Mouse (Mus musculus) midbrain, embryonic 15.5 days (tissue): Measurements from ENCODE around the gene Serping1. TPM values are rescaled to one million over a fixed set of nuclear protein-coding genes. Genes with fewer than 3 reads are reported as not detected.
A peak's percentile ranks its signal among the peaks of the same experiment; 100 is the strongest.

Experiments
- ATAC-seq: fragments of 200-750 bp; cut with Nextera tagmentation; replicated peaks from 2 replicates; pipeline ENCODE4 v1.8.0; 2017; ENCODE audit warnings: moderate TSS enrichment
- H3K27ac ChIP-seq: fragments of 300-500 bp; sonication (generic); 2 replicates; pipeline ENCODE4 v1.5.1; 2015; ENCODE audit warnings: mild to moderate bottlenecking, inconsistent platforms
- H3K27me3 ChIP-seq: fragments of 300-500 bp; sonication (generic); replicated peaks from 2 replicates; pipeline ENCODE4 v1.6.1; 2015; ENCODE audit warnings: inconsistent platforms
- H3K36me3 ChIP-seq: fragments of 300-500 bp; sonication (generic); replicated peaks from 2 replicates; pipeline ENCODE4 v1.6.1; 2015; ENCODE audit warnings: inconsistent platforms
- H3K4me1 ChIP-seq: fragments of 300-500 bp; sonication (generic); 2 replicates; pipeline ENCODE4 v1.6.1; 2015; ENCODE audit warnings: inconsistent platforms
- H3K4me2 ChIP-seq: fragments of 300-500 bp; sonication (generic); 2 replicates; pipeline ENCODE4 v1.6.1; 2015; ENCODE audit warnings: inconsistent platforms, mild to moderate bottlenecking, moderate library complexity
- H3K4me3 ChIP-seq: fragments of 300-500 bp; sonication (generic); 2 replicates; pipeline ENCODE4 v1.5.1; 2015; ENCODE audit warnings: mild to moderate bottlenecking, inconsistent platforms
- H3K9ac ChIP-seq: fragments of 300-500 bp; sonication (generic); 2 replicates; pipeline ENCODE4 v1.6.1; 2015; ENCODE audit warnings: mild to moderate bottlenecking, inconsistent platforms
- H3K9me3 ChIP-seq: fragments of 300-500 bp; sonication (generic); 2 replicates; pipeline ENCODE4 v1.6.1; 2016; ENCODE audit warnings: inconsistent platforms
- WGBS: fragments of 180-500 bp; shearing (Covaris S2); methylation state at CpG from one replicate; pipeline ENCODE4 v1.1.7; 2015; ENCODE audit warnings: mixed read lengths; 5-methylcytosine and 5-hydroxymethylcytosine counted together
- polyA plus RNA-seq: library from polyadenylated mRNA; unstranded; fragments of >200 nt; fragmentation: Nextera tagmentation; extraction: Ambion mirVana; gene quantifications from 2 replicates; pipeline ENCODE4 v1.2.1, GENCODE M21; 2015

The Serping1 gene
- polyA plus RNA-seq, 1 experiment from 2014 or later = 32.9 TPM

DNA sequence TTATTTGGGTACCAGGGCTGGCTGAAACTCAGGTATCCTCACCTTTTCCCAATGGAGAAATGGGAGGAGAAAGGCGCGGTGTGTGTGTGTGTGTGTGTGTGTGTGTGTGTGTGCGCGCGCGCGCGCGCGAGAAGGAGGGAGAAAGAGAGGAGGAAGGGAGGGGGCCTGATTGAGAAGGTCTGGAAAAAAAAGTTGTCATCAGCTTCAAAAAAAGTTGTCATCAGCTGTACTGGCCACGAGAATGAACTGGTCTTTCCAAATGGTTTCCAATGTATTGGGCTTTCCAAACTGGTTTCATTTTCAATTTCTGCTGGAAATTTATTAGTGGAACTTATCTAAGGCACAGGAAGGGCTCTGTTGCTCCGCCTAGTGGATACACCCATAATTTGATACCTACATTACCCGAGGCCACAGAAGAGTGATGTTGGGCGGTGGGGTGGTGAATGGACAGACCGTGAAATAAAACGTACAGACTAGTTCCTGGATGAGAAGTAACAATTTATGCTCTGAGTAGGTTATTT, 23.9 kb upstream of the Serping1 start:
- Histone ChIP-seq H3K27ac (peak overlapping the region; percentile 50; the same call in 1 of the 2 replicates), H3K9ac (peak overlapping the region; percentile 55), H3K4me1 (peaks cover 11% of the 10 kb centered on the region), H3K4me3 (peak overlapping the region; percentile 48), H3K27me3 (no peaks in the 10 kb centered on the region), H3K36me3 (no peaks in the 10 kb centered on the region), H3K9me3 (no peaks in the 10 kb centered on the region), H3K4me2 (peak overlapping the region; percentile 98)
- peak; percentile 68 for ATAC-seq
- WGBS = 0% methylated on average over 16 of the region's 16 CpGs

- peak within 1 kb of the TSS; percentile 98 for H3K4me2 ChIP-seq
- H3K36me3 ChIP-seq = no peaks in the 10 kb centered on the region
- no peaks in the 10 kb centered on the region for H3K9me3 ChIP-seq
- peak within 1 kb of the TSS; percentile 48 for H3K4me3 ChIP-seq
- peak within 1 kb of the TSS; percentile 50; the same call in 1 of the 2 replicates for H3K27ac ChIP-seq
- H3K9ac ChIP-seq = peak within 1 kb of the TSS; percentile 55
- peak; percentile 80 for ATAC-seq
- peaks cover 11% of the 10 kb centered on the region for H3K4me1 ChIP-seq
- H3K27me3 ChIP-seq = no peaks in the 10 kb centered on the region
- WGBS = under 1% methylated on average over 21 of the region's 21 CpGs
Measured at GRCm38 (mm10) chr2:84798493-84798921, 23.3 kb upstream of the Serping1 start, which contains the start of gene Ube2l6. Gene Ube2l6, plus strand, starts transcription at chr2:84798828.

DNA sequence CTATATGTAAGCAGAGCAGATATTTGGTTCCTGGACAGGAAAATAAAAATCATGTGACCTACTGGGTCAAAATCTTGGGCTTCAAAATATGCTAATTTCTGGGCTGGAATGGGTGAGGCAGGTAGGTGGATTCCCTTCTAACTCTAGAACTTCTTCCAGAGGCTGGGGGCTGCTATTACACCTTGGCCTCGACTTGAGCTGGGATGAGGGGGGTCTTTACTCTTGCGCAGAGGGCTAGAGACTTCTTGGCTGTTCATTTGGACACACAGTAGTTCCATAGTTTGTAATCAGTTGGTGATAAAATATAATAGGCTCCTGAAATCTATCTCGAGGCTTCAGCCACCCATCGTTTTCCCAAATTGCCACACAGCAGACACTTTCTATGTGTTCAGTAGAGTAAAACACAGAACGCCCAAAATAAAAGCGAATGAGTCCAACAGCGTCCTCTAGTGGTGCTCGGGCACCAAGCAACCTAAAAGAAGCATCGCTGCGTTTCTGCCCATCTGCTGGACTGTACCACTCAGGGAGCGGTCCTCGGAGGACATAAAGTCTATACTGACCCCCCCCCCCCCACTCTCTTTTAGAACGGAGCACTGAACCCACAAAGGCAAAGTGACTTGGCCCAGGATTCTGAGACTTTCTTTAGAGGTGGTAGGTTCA, 22.7 kb upstream of the Serping1 start:
- H3K9ac ChIP-seq = peak overlapping the region; percentile 55
- peak overlapping the region; percentile 98 for H3K4me2 ChIP-seq
- H3K4me3 ChIP-seq = peak overlapping the region; percentile 48
- H3K27me3 ChIP-seq = no peaks in the 10 kb centered on the region
- H3K36me3 ChIP-seq = no peaks in the 10 kb centered on the region
- no peaks in the 10 kb centered on the region for H3K9me3 ChIP-seq
- WGBS = 10% methylated on average over 13 of the region's 13 CpGs
- 0 out of 2 replicates have a peak overlapping the region, but pooled peaks have one; percentile 50 for H3K27ac ChIP-seq
- peak; percentile 80 for ATAC-seq
- peaks cover 11% of the 10 kb centered on the region for H3K4me1 ChIP-seq

GRCm38 (mm10) chr2:84793871-84794270, 18.6 kb upstream of the Serping1 start:
- ATAC-seq = no peak
- Histone ChIP-seq H3K4me3 (no peak overlapping the region), H3K4me2 (no peak overlapping the region)

DNA sequence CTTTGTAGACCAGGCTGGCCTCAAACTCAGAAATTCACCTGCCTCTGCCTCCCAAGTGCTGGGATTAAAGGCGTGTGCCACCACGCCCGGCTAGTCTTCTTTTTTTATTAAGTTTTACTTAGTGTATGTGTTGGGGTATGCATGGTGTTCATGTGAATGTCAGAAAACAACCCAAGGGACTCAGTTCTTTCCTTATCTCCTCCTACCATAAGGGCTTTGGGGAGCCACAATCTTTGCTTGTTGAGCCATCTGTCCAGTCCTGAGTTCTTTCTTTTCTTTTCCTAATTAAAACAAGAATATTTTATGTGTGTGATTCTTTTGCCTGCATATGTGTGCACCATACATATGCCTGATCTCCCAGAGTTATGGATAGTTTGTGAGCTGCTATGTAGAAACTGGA, 17.9 kb upstream of the Serping1 start:
- ATAC-seq = no peak
- Histone ChIP-seq H3K4me2 (no peak overlapping the region), H3K27ac (no peak overlapping the region), H3K4me3 (no peak overlapping the region), H3K27me3 (no peaks in the 10 kb centered on the region), H3K9ac (no peak overlapping the region), H3K9me3 (no peaks in the 10 kb centered on the region), H3K4me1 (no peaks in the 10 kb centered on the region; the same call in 1 of the 2 replicates), H3K36me3 (no peaks in the 10 kb centered on the region)
- WGBS = 96% methylated on average over 3 of the region's 3 CpGs

More at GRCm38 (mm10) chr2:84793871-84794270, 18.6 kb upstream of the Serping1 start:
- H3K36me3 ChIP-seq = no peaks in the 10 kb centered on the region
- no peaks in the 10 kb centered on the region for H3K9me3 ChIP-seq
- H3K4me1 ChIP-seq = peaks cover 3% of the 10 kb centered on the region; the same call in 1 of the 2 replicates
- no peaks in the 10 kb centered on the region for H3K27me3 ChIP-seq
- no peak overlapping the region for H3K9ac ChIP-seq
- no peak overlapping the region for H3K27ac ChIP-seq
- WGBS = 94% methylated on average over 3 of the region's 3 CpGs

- WGBS = 91% methylated on average over 3 of the region's 3 CpGs
- no peak overlapping the region for H3K4me2 ChIP-seq
- no peak for ATAC-seq
Measured at GRCm38 (mm10) chr2:84792516-84792915, 17.3 kb upstream of the Serping1 start.

GRCm38 (mm10) chr2:84790418-84790817, 15.2 kb upstream of the Serping1 start:
- H3K27ac ChIP-seq = no peak overlapping the region
- H3K9me3 ChIP-seq = no peaks in the 10 kb centered on the region
- no peaks in the 10 kb centered on the region for H3K36me3 ChIP-seq
- no peak overlapping the region for H3K9ac ChIP-seq
- H3K27me3 ChIP-seq = no peaks in the 10 kb centered on the region
- no peak overlapping the region for H3K4me3 ChIP-seq
- WGBS = 52% methylated on average over 9 of the region's 9 CpGs
- no peaks in the 10 kb centered on the region for H3K4me1 ChIP-seq
- no peak for ATAC-seq
- H3K4me2 ChIP-seq = no peak overlapping the region

More at GRCm38 (mm10) chr2:84792516-84792915, 17.3 kb upstream of the Serping1 start:
- no peaks in the 10 kb centered on the region for H3K36me3 ChIP-seq
- H3K27ac ChIP-seq = no peak overlapping the region
- no peaks in the 10 kb centered on the region for H3K27me3 ChIP-seq
- no peaks in the 10 kb centered on the region for H3K4me1 ChIP-seq
- no peaks in the 10 kb centered on the region for H3K9me3 ChIP-seq
- H3K4me3 ChIP-seq = no peak overlapping the region
- H3K9ac ChIP-seq = no peak overlapping the region

GRCm38 (mm10) chr2:84788316-84788715, 13.1 kb upstream of the Serping1 start:
- Histone ChIP-seq H3K27ac (no peak overlapping the region), H3K4me2 (no peak overlapping the region), H3K4me3 (no peak overlapping the region), H3K27me3 (no peaks in the 10 kb centered on the region), H3K4me1 (no peaks in the 10 kb centered on the region), H3K9ac (no peak overlapping the region), H3K9me3 (no peaks in the 10 kb centered on the region), H3K36me3 (no peaks in the 10 kb centered on the region)
- WGBS = 85% methylated on average over 3 of the region's 3 CpGs
- ATAC-seq = no peak

- no peak overlapping the region for H3K4me2 ChIP-seq
- H3K4me3 ChIP-seq = no peak overlapping the region
- ATAC-seq = no peak
- no peaks in the 10 kb centered on the region for H3K36me3 ChIP-seq
- H3K27me3 ChIP-seq = no peaks in the 10 kb centered on the region
- no peaks in the 10 kb centered on the region for H3K9me3 ChIP-seq
- no peak overlapping the region for H3K27ac ChIP-seq
- H3K9ac ChIP-seq = no peak overlapping the region
- WGBS = 85% methylated on average over 3 of the region's 3 CpGs
- H3K4me1 ChIP-seq = no peaks in the 10 kb centered on the region
Measured at GRCm38 (mm10) chr2:84783840-84784566, 8.8 kb upstream of the Serping1 start.

DNA sequence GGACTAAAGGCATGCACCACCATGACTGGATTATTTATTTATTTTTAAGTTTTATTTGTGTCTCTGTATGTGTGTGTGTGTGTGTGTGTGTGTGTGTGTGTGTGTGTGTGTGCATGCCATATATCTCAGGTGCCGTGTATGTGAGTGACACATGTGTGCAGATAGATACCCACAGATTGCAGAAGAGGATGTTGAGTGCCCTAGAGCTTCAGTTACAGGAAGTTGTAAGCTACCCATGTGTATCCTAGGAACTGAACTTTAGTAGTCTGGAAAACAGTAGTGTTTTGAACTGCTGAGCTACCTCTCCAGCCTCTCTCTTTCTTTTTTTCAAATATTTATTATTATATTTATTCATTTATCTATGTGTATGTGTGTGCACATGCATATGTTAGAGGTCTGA, 8.1 kb upstream of the Serping1 start:
- no peaks in the 10 kb centered on the region for H3K9me3 ChIP-seq
- H3K36me3 ChIP-seq = no peaks in the 10 kb centered on the region
- no peak overlapping the region for H3K9ac ChIP-seq
- no peak overlapping the region for H3K4me3 ChIP-seq
- 94% methylated on average over 1 of the region's 1 CpGs for WGBS
- no peak overlapping the region for H3K27ac ChIP-seq
- H3K4me2 ChIP-seq = no peak overlapping the region
- H3K27me3 ChIP-seq = no peaks in the 10 kb centered on the region
- no peak for ATAC-seq
- H3K4me1 ChIP-seq = no peaks in the 10 kb centered on the region

GRCm38 (mm10) chr2:84779210-84779609, 4.0 kb upstream of the Serping1 start:
- H3K9ac ChIP-seq = no peak overlapping the region
- WGBS = 66% methylated on average over 6 of the region's 6 CpGs
- no peaks in the 10 kb centered on the region for H3K9me3 ChIP-seq
- no peaks in the 10 kb centered on the region for H3K36me3 ChIP-seq
- H3K4me3 ChIP-seq = no peak overlapping the region
- no peak overlapping the region for H3K27ac ChIP-seq
- peaks cover 10% of the 10 kb centered on the region for H3K4me1 ChIP-seq
- no peaks in the 10 kb centered on the region for H3K27me3 ChIP-seq
- no peak overlapping the region for H3K4me2 ChIP-seq
- no peak for ATAC-seq

- peak; percentile 90 for ATAC-seq
- peak overlapping the region; percentile 70 for H3K27ac ChIP-seq
- 57% methylated on average over 3 of the region's 3 CpGs for WGBS
Measured at GRCm38 (mm10) chr2:84777706-84778105, 2.5 kb upstream of the Serping1 start.

More at GRCm38 (mm10) chr2:84777706-84778105, 2.5 kb upstream of the Serping1 start:
- no peaks in the 10 kb centered on the region for H3K36me3 ChIP-seq
- H3K4me1 ChIP-seq = peaks cover 11% of the 10 kb centered on the region
- H3K9ac ChIP-seq = no peak overlapping the region
- no peaks in the 10 kb centered on the region for H3K27me3 ChIP-seq
- no peak overlapping the region for H3K4me2 ChIP-seq
- H3K4me3 ChIP-seq = no peak overlapping the region
- no peaks in the 10 kb centered on the region for H3K9me3 ChIP-seq
